Mouse (Mus musculus): ENCODE measurements around the gene Lyrm4.

DNA sequence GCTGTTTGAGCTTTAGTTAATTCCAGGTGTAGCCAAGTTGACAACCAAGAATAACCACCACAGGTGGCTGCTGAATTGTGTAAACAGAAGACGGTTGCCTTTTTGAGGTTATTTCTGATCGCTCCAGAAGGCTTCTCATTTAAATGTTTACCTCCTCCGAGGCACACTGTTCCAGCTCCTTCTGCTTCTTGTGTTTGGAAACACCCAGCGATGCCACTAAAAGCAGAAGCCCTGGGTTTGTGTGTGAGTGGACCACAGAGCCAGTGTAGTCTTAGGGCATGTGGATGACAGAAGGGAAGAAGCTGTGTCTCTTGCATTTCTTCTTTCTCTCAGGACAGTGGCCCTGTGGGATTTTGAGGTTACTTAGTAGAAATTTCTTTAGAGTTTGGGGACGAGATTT, 32.9 kb upstream of the Lyrm4 start:
- TF ChIP-seq CTCF (conservative IDR thresholded peaks at IDR 0.05 in 1 of 2, IDR thresholded peaks at IDR 0.05 in 1 of 2; ENCODE audit: low read depth in 2 of 2, low read length in 2 of 2) (no peak), MAFK (IDR thresholded peaks at IDR 0.05; ENCODE audit: insufficient replicate concordance, low read length) (no peak), GABPA (IDR thresholded peaks at IDR 0.05; ENCODE audit: insufficient replicate concordance, low read depth, low read length) (no peak), ZC3H11A (IDR thresholded peaks at IDR 0.05; ENCODE audit: low read depth, low read length) (no peak), POLR2A (IDR thresholded peaks at IDR 0.05; ENCODE audit: low read depth, low read length) (no peak), MXI1 (IDR thresholded peaks at IDR 0.05; ENCODE audit: low read depth, low read length) (no peak), CHD2 (IDR thresholded peaks at IDR 0.05; ENCODE audit: low read length) (no peak), EP300 (IDR thresholded peaks at IDR 0.05; ENCODE audit: low read length) (no peak), ZMIZ1 (IDR thresholded peaks at IDR 0.05; ENCODE audit: low read depth, low read length) (no peak)
